Mouse (Mus musculus): ENCODE data around the gene Sh3bp5l. TPM values are rescaled to one million over a fixed set of nuclear protein-coding genes. Genes with fewer than 3 reads are reported as not detected.
A peak's percentile ranks its signal among the peaks of the same experiment; 100 is the strongest.

The Sh3bp5l gene
- total and polyA plus RNA-seq, 3 experiments: 4.5 to 18.2 (median 18.1) TPM

- peak within 1 kb of the TSS; percentile 82 for H3K4me3 ChIP-seq (ENCODE audit: low read depth, low read length)
- H3K36me3 ChIP-seq (replicated peaks): peaks cover 42% of the 10 kb centered on the region
- TF ChIP-seq GATA2 (IDR thresholded peaks at IDR 0.05; ENCODE audit: borderline replicate concordance, low read depth, low read length): no peak
- TF ChIP-seq POLR2AphosphoS5 (IDR thresholded peaks at IDR 0.05; ENCODE audit: insufficient replicate concordance, low read depth, low read length): no peak
- ATAC-seq (ENCODE audit: extremely low read depth, insufficient number of reproducible peaks, low FRiP score, poor library complexity, severe bottlenecking) (no peak; the same call in 1 of the 2 replicates), DNase-seq (ENCODE audit: low spot score) (peak; percentile 89)
- no peaks in the 10 kb centered on the region for H3K27me3 ChIP-seq (ENCODE audit: insufficient read depth, low read length)
- peaks cover 37% of the 10 kb centered on the region for H3K4me1 ChIP-seq (ENCODE audit: insufficient read depth, low read depth, low read length)
- H3K9me3 ChIP-seq (replicated peaks): no peaks in the 10 kb centered on the region
Measured at GRCm38 (mm10) chr11:58306860-58307308, 23.6 kb upstream of the Sh3bp5l start, which contains the start of gene Zfp692. Zfp692 (plus strand) TSS chr11:58307069.

GRCm38 (mm10) chr11:58307411-58308080 lies 23.0 kb upstream of the Sh3bp5l start:
- Histone ChIP-seq H3K36me3 (replicated peaks) (peaks cover 49% of the 10 kb centered on the region), H3K4me1 (ENCODE audit: insufficient read depth, low read depth, low read length) (peaks cover 33% of the 10 kb centered on the region), H3K9me3 (replicated peaks) (no peaks in the 10 kb centered on the region), H3K27me3 (ENCODE audit: insufficient read depth, low read length) (no peaks in the 10 kb centered on the region), H3K4me3 (ENCODE audit: low read depth, low read length) (peak overlapping the region; percentile 82)
- ATAC-seq (ENCODE audit: extremely low read depth, insufficient number of reproducible peaks, low FRiP score, poor library complexity, severe bottlenecking) (peak; percentile 68), DNase-seq (ENCODE audit: low spot score) (peak; percentile 80)
- TF ChIP-seq GATA2 (IDR thresholded peaks at IDR 0.05; ENCODE audit: borderline replicate concordance, low read depth, low read length) (no peak), POLR2AphosphoS5 (IDR thresholded peaks at IDR 0.05; ENCODE audit: insufficient replicate concordance, low read depth, low read length) (no peak), GATA1 (IDR thresholded peaks at IDR 0.05; ENCODE audit: borderline replicate concordance, low read length) (no peak), CTCF (IDR thresholded peaks at IDR 0.05; ENCODE audit: low read depth, low read length) (no peak), TAL1 (conservative IDR thresholded peaks at IDR 0.05; ENCODE audit: low read depth, low read length) (no peak)

- Histone ChIP-seq H3K27me3 (ENCODE audit: insufficient read depth, low read length) (no peaks in the 10 kb centered on the region), H3K36me3 (replicated peaks) (peaks cover 60% of the 10 kb centered on the region), H3K9me3 (replicated peaks) (no peaks in the 10 kb centered on the region), H3K4me1 (ENCODE audit: insufficient read depth, low read depth, low read length) (peaks cover 26% of the 10 kb centered on the region), H3K4me3 (ENCODE audit: low read depth, low read length) (no peak overlapping the region)
- TF ChIP-seq TAL1 (conservative IDR thresholded peaks at IDR 0.05; ENCODE audit: low read depth, low read length): no peak
- no peak for TF ChIP-seq GATA1 (IDR thresholded peaks at IDR 0.05; ENCODE audit: borderline replicate concordance, low read length)
- TF ChIP-seq POLR2AphosphoS5 (IDR thresholded peaks at IDR 0.05; ENCODE audit: insufficient replicate concordance, low read depth, low read length): no peak
- TF ChIP-seq CTCF (IDR thresholded peaks at IDR 0.05; ENCODE audit: low read depth, low read length): no peak
- TF ChIP-seq GATA2 (IDR thresholded peaks at IDR 0.05; ENCODE audit: borderline replicate concordance, low read depth, low read length): no peak
- DNase-seq (ENCODE audit: low spot score) (no peak), ATAC-seq (ENCODE audit: extremely low read depth, insufficient number of reproducible peaks, low FRiP score, poor library complexity, severe bottlenecking) (no peak)
Measured at GRCm38 (mm10) chr11:58308661-58309060, 21.9 kb upstream of the Sh3bp5l start.

DNA sequence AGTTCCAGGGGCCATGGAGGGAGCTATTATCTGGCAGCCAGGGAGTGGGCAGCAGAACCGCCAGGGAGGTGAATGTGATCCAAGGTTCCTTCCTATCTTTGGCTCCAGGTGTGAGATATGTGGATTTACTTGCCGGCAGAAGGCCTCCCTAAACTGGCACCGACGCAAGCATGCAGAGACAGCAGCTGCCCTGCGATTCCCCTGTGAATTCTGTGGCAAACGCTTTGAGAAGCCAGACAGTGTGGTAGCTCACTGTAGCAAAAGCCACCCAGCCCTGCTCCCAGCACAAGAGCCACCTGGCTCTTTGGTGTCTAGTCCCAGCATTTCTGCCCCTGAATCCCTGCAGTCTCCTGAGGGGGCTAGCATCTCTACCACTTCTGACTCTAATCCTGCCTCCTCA lies 16.5 kb upstream of the Sh3bp5l start:
- peaks cover 99% of the 10 kb centered on the region for H3K36me3 ChIP-seq (replicated peaks)
- H3K9me3 ChIP-seq (replicated peaks): no peaks in the 10 kb centered on the region
- no peak overlapping the region for H3K4me3 ChIP-seq (ENCODE audit: low read depth, low read length)
- no peak for ATAC-seq (ENCODE audit: extremely low read depth, insufficient number of reproducible peaks, low FRiP score, poor library complexity, severe bottlenecking)
- no peak for TF ChIP-seq POLR2AphosphoS5 (IDR thresholded peaks at IDR 0.05; ENCODE audit: insufficient replicate concordance, low read depth, low read length)
- TF ChIP-seq GATA2 (IDR thresholded peaks at IDR 0.05; ENCODE audit: borderline replicate concordance, low read depth, low read length): no peak
- no peak for TF ChIP-seq CTCF (IDR thresholded peaks at IDR 0.05; ENCODE audit: low read depth, low read length)
- no peak for TF ChIP-seq TAL1 (conservative IDR thresholded peaks at IDR 0.05; ENCODE audit: low read depth, low read length)
- TF ChIP-seq GATA1 (IDR thresholded peaks at IDR 0.05; ENCODE audit: borderline replicate concordance, low read length): no peak
- peaks cover 8% of the 10 kb centered on the region; the same call in 1 of the 2 replicates for H3K4me1 ChIP-seq (ENCODE audit: insufficient read depth, low read depth, low read length)
- DNase-seq (ENCODE audit: low spot score): no peak
- no peaks in the 10 kb centered on the region; the same call in 1 of the 2 replicates for H3K27me3 ChIP-seq (ENCODE audit: insufficient read depth, low read length)

GRCm38 (mm10) chr11:58315536-58316168 lies 14.9 kb upstream of the Sh3bp5l start:
- H3K36me3 ChIP-seq (replicated peaks): peaks cover 98% of the 10 kb centered on the region
- no peaks in the 10 kb centered on the region; the same call in 1 of the 2 replicates for H3K27me3 ChIP-seq (ENCODE audit: insufficient read depth, low read length)
- no peaks in the 10 kb centered on the region for H3K9me3 ChIP-seq (replicated peaks)
- H3K4me1 ChIP-seq (ENCODE audit: insufficient read depth, low read depth, low read length): peaks cover 8% of the 10 kb centered on the region
- no peak for DNase-seq (ENCODE audit: low spot score)
- TF ChIP-seq GATA1 (IDR thresholded peaks at IDR 0.05; ENCODE audit: borderline replicate concordance, low read length): no peak
- no peak for TF ChIP-seq TAL1 (conservative IDR thresholded peaks at IDR 0.05; ENCODE audit: low read depth, low read length)
- TF ChIP-seq CTCF (IDR thresholded peaks at IDR 0.05; ENCODE audit: low read depth, low read length): no peak
- TF ChIP-seq POLR2AphosphoS5 (IDR thresholded peaks at IDR 0.05; ENCODE audit: insufficient replicate concordance, low read depth, low read length): no peak
- TF ChIP-seq GATA2 (IDR thresholded peaks at IDR 0.05; ENCODE audit: borderline replicate concordance, low read depth, low read length): no peak
- no peak for ATAC-seq (ENCODE audit: extremely low read depth, insufficient number of reproducible peaks, low FRiP score, poor library complexity, severe bottlenecking)
- H3K4me3 ChIP-seq (ENCODE audit: low read depth, low read length): no peak overlapping the region

GRCm38 (mm10) chr11:58316344-58316743 lies 14.2 kb upstream of the Sh3bp5l start:
- Histone ChIP-seq H3K27me3 (ENCODE audit: insufficient read depth, low read length) (no peaks in the 10 kb centered on the region; the same call in 1 of the 2 replicates), H3K9me3 (replicated peaks) (no peaks in the 10 kb centered on the region), H3K36me3 (replicated peaks) (peaks cover 97% of the 10 kb centered on the region), H3K4me3 (ENCODE audit: low read depth, low read length) (no peak overlapping the region), H3K4me1 (ENCODE audit: insufficient read depth, low read depth, low read length) (peaks cover 9% of the 10 kb centered on the region)
- DNase-seq (ENCODE audit: low spot score) (no peak), ATAC-seq (ENCODE audit: extremely low read depth, insufficient number of reproducible peaks, low FRiP score, poor library complexity, severe bottlenecking) (no peak)
- TF ChIP-seq GATA1 (IDR thresholded peaks at IDR 0.05; ENCODE audit: borderline replicate concordance, low read length): no peak
- 0 out of 2 replicates have a peak, but pooled peaks have one; percentile 47 for TF ChIP-seq POLR2AphosphoS5 (IDR thresholded peaks at IDR 0.05; ENCODE audit: insufficient replicate concordance, low read depth, low read length)
- no peak for TF ChIP-seq TAL1 (conservative IDR thresholded peaks at IDR 0.05; ENCODE audit: low read depth, low read length)
- TF ChIP-seq GATA2 (IDR thresholded peaks at IDR 0.05; ENCODE audit: borderline replicate concordance, low read depth, low read length): no peak

Data from G1E (cell line).